Mouse (Mus musculus) erythroblast, embryonic 14.5 days (primary cell): ENCODE data around the gene Bpifb4. TPM values are rescaled to one million over a fixed set of nuclear protein-coding genes. Genes with fewer than 3 reads are reported as not detected.

Experiments used
- H3K27me3 ChIP-seq: 2 replicates; pipeline ENCODE4 v1.6.1; 2012; ENCODE audit warnings: inconsistent platforms; ENCODE audit not compliant: control insufficient read depth
- H3K36me3 ChIP-seq: 2 replicates; pipeline ENCODE4 v1.6.1; 2012; ENCODE audit warnings: mild to moderate bottlenecking, inconsistent platforms; ENCODE audit not compliant: control insufficient read depth
- H3K4me1 ChIP-seq: 2 replicates; pipeline ENCODE4 v1.6.1; 2012; ENCODE audit warnings: inconsistent platforms; ENCODE audit not compliant: control insufficient read depth
- H3K4me3 ChIP-seq: replicated peaks from 2 replicates; pipeline ENCODE3; 2012; ENCODE audit warnings: moderate library complexity, mild to moderate bottlenecking, inconsistent platforms
- H3K9me3 ChIP-seq: 2 replicates; pipeline ENCODE4 v1.6.1; 2012; ENCODE audit warnings: low read length, inconsistent platforms, mixed read lengths; ENCODE audit not compliant: control insufficient read depth
- GATA1 ChIP-seq: IDR thresholded peaks from 2 replicates; pipeline ENCODE4 v1.6.1; 2012; ENCODE audit warnings: low read length, inconsistent platforms, mixed read lengths
- TAL1 ChIP-seq: IDR thresholded peaks from 3 replicates; pipeline ENCODE4 v1.6.1; 2012; ENCODE audit warnings: low read length, inconsistent platforms, mixed read lengths
- polyA plus RNA-seq: library from polyadenylated mRNA; stranded (reverse); fragments of >175 nt; gene quantifications from 2 replicates; pipeline ENCODE4 v1.2.3, GENCODE M21; 2012

Bpifb4 gene
- polyA plus RNA-seq, 1 experiment, result not detected

DNA sequence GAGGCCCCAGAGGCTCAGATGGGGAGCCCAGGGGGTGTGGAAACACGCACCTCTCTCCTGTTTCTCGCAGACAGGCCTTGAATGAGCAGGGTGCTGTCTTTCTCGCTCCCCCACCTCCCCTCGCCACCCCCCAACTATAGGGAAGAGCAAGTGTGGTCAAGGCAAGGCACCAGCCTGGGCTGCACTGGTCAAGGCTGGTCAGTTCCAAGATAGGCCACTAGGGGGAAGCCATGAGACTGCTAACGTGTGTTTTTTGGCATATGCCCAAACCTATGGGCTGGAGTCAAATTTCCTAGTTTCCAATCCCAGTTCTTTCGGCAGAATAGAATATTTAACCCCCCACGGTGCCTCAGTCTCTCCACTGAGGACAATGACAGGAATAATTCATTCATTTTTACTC lies 57.8 kb downstream of the Bpifb4 start:
- H3K9me3 ChIP-seq, result no peaks in the 10 kb centered on the region
- H3K4me3 ChIP-seq, result no peak overlapping the region
- no peaks in the 10 kb centered on the region for H3K4me1 ChIP-seq
- no peaks in the 10 kb centered on the region for H3K27me3 ChIP-seq
- TF ChIP-seq TAL1 (no peak), GATA1 (no peak)
- H3K36me3 ChIP-seq, result no peaks in the 10 kb centered on the region

DNA sequence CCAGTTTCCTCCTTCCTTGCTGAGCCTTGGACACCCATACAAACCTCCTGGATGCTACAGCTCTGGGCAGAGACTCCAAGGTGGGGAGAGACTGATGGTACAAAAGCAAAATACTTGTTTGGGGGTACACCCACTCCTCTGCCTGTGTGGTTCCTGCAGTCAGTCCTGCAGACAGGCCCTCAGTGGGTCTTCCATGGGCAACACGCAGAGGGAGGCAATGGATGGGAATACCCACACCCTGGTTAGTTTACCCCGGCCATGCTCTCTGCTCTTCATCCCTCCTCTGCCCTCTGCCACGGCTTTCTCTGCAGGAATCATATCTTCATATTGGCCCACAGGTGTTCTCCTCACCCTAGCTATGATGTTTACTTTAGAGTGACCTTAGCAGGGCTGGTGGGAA lies 62.5 kb downstream of the Bpifb4 start:
- H3K9me3 ChIP-seq, result no peaks in the 10 kb centered on the region
- TF ChIP-seq GATA1, result no peak
- no peak for TF ChIP-seq TAL1
- no peaks in the 10 kb centered on the region for H3K4me1 ChIP-seq
- no peaks in the 10 kb centered on the region for H3K36me3 ChIP-seq
- no peaks in the 10 kb centered on the region for H3K27me3 ChIP-seq
- H3K4me3 ChIP-seq, result no peak overlapping the region

DNA sequence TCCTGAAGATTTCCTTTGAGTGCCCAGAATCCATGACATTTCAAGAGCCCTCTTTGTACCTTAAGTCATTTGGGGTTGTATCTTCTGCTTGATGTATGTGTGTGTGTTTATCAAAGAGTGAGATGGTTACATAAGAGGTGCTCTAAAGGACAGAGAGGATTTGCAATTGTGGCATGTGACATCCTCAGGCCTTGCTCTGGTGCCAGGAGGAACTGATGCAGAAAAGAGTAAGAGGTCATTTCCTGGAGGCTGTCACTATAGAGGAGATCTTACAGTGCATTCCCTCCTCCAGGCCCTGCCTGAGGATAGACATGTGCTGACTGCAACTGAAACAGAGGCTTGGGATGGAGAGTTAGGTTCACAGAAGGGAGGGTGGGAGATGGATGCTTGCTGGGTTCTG lies 63.0 kb downstream of the Bpifb4 start:
- no peaks in the 10 kb centered on the region for H3K4me1 ChIP-seq
- H3K9me3 ChIP-seq, result no peaks in the 10 kb centered on the region
- no peak overlapping the region for H3K4me3 ChIP-seq
- H3K27me3 ChIP-seq, result no peaks in the 10 kb centered on the region
- TF ChIP-seq TAL1, result no peak
- TF ChIP-seq GATA1, result no peak
- no peaks in the 10 kb centered on the region for H3K36me3 ChIP-seq

DNA sequence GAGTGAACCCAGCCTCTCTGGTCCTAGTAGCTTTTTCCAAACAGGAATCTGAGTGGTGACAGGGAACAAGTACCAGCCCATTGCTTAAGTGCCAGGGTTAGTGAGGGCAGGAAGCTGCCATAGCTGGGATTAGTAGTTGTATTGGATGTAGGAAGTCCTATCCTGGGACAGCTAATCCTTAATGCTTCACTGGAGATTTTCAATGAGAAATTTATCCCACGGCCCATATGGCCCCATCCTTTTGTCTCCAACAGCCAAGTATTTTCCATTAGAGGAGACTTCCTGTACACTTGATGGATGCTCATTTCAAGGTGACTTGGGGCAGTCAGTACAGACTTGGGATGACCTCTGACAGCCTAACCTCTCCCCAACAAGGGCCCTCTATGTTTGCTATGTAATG lies 66.4 kb downstream of the Bpifb4 start:
- no peaks in the 10 kb centered on the region for H3K4me1 ChIP-seq
- H3K4me3 ChIP-seq, result no peak overlapping the region
- no peaks in the 10 kb centered on the region for H3K36me3 ChIP-seq
- H3K27me3 ChIP-seq, result no peaks in the 10 kb centered on the region
- TF ChIP-seq TAL1, result no peak
- no peak for TF ChIP-seq GATA1
- H3K9me3 ChIP-seq, result no peaks in the 10 kb centered on the region

DNA sequence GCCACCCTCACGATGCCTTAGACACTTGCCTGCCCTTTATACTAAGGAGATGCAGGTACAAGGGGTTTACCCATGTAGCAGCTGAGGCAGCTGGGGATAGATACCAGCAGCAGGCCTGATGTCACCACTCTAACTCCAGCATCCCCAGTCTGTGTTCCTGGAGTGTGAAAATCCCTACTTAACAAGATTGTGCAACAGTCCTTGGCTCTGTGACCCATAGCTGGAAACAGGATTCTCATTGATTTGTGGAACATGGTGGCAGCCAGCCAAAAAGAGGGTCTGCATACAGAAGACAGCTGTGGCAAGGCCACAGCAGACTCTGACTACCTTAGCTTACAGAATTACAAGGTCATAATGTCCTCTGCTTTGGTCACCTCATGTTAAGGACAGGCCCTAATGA lies 67.1 kb downstream of the Bpifb4 start:
- Histone ChIP-seq H3K4me3 (no peak overlapping the region), H3K9me3 (no peaks in the 10 kb centered on the region), H3K4me1 (no peaks in the 10 kb centered on the region), H3K27me3 (no peaks in the 10 kb centered on the region), H3K36me3 (no peaks in the 10 kb centered on the region)
- TF ChIP-seq GATA1, result no peak

DNA sequence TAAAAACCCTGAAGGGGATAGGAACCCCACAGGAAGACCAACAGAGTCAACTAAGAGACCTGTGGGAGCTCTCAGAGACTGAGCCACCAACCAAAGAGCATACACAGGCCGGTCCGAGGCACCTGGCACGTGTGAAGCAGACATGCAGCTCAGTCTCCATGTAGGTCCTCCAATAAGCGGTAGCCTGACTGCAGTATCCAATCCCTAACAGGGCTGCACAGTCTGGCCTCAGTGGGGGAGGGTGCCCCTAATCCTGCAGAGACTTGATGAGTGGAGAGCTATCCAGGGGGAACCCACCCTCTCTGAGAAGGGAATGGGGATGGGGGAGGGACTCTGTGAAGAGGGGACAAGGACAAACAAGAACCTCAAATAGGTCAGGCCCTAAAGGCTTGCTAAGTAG lies 67.7 kb downstream of the Bpifb4 start:
- H3K4me1 ChIP-seq, result no peaks in the 10 kb centered on the region
- no peaks in the 10 kb centered on the region for H3K27me3 ChIP-seq
- no peak overlapping the region for H3K4me3 ChIP-seq
- TF ChIP-seq TAL1 (no peak), GATA1 (no peak)
- H3K9me3 ChIP-seq, result no peaks in the 10 kb centered on the region
- no peaks in the 10 kb centered on the region for H3K36me3 ChIP-seq

DNA sequence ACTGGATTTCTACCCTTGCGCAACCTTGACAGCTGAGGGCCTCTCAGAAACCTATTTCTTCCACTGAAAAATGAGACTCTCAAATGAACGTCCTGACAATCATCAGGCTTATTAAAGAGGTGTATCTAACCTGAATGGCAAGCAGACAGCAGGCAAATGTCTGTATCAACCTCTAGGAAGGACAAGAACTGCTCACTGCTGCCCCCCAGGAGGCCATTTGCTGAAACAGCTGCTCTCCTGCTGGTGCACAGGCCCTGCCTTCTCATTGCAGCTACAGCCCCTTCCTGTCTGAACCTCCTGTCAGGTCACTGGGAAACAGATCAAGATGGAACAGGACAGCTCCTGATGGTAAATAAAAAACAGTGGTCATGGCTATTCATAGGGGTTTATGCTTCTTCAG lies 68.3 kb downstream of the Bpifb4 start:
- no peaks in the 10 kb centered on the region for H3K36me3 ChIP-seq
- no peak overlapping the region for H3K4me3 ChIP-seq
- no peaks in the 10 kb centered on the region for H3K9me3 ChIP-seq
- TF ChIP-seq GATA1 (no peak), TAL1 (no peak)
- no peaks in the 10 kb centered on the region for H3K4me1 ChIP-seq
- no peaks in the 10 kb centered on the region for H3K27me3 ChIP-seq

DNA sequence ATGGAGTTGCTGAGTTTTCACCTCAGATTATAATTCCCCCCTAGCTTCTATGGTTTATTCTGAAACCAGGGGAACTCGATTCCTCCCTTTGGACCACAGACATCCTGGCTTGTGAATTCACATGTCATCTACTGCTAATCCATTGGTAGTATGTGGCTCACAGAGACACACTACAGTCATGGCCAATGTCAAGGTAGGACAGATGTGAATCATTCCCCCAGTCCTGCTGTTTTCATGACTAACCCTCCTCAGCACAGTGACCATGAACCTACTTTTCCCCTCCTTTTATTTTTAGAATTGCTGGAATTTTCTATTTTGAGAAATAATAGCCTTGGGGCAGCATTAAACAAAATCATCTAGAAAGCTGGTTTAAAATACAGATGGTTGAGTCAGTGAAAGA lies 69.4 kb downstream of the Bpifb4 start:
- H3K4me1 ChIP-seq, result no peaks in the 10 kb centered on the region
- H3K4me3 ChIP-seq, result no peak overlapping the region
- no peaks in the 10 kb centered on the region for H3K9me3 ChIP-seq
- no peaks in the 10 kb centered on the region for H3K27me3 ChIP-seq
- TF ChIP-seq GATA1 (no peak), TAL1 (no peak)
- H3K36me3 ChIP-seq, result no peaks in the 10 kb centered on the region

DNA sequence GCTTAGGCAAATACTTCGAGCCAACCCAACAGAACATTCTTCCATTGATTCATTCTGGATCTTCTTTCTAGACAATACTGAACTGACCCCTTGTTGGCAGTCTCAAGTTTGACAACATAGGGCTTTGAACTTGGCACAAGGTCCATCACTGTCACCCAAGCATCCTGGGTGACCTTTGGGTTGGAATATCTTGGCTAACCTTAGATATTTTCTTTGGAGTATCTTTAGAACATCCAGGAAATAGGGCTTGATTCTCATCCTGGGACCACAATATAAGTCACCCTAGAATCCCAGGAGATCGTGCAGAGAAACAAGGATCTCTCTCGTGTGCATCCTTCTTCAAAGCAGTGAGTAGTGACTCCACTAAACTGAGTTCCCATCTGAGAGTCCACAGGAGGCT lies 70.0 kb downstream of the Bpifb4 start, which contains the start of gene Bpifa2:
Gene Bpifa2 (plus strand): TSS at position 301 of the 400 bp plus-strand sequence.
- Histone ChIP-seq H3K27me3 (no peaks in the 10 kb centered on the region), H3K4me1 (no peaks in the 10 kb centered on the region), H3K4me3 (no peak within 1 kb of the TSS), H3K36me3 (no peaks in the 10 kb centered on the region), H3K9me3 (no peaks in the 10 kb centered on the region)
- no peak for TF ChIP-seq TAL1
- no peak for TF ChIP-seq GATA1

Other genes starting within 250 kb of the Bpifb4 start
- not detected in 2 replicates for gene Dnmt3c, start 241.6 kb upstream of the Bpifb4 start, polyA plus RNA-seq
- gene Mapre1, start 196.9 kb upstream of the Bpifb4 start, polyA plus RNA-seq, result 0.31 and 0.36 TPM in 2 replicates
- gene Efcab8, start 158.3 kb upstream of the Bpifb4 start, polyA plus RNA-seq, result 0.04 TPM in 1 of 2 replicates, not detected in the other
- gene Sun5, start 67.1 kb upstream of the Bpifb4 start, polyA plus RNA-seq, result not detected in 2 replicates
- not detected in 2 replicates for gene Bpifb2, start 63.2 kb upstream of the Bpifb4 start, polyA plus RNA-seq
- not detected in 2 replicates for gene Bpifb6, start 37.8 kb upstream of the Bpifb4 start, polyA plus RNA-seq
- gene Bpifb3, start 20.0 kb upstream of the Bpifb4 start, polyA plus RNA-seq, result not detected in 2 replicates
- gene Bpifa6, start 36.7 kb downstream of the Bpifb4 start, polyA plus RNA-seq, result not detected in 2 replicates
- gene Bpifa2, start 70.1 kb downstream of the Bpifb4 start, polyA plus RNA-seq, result not detected in 2 replicates
- not detected in 2 replicates for gene Bpifa3, start 192.1 kb downstream of the Bpifb4 start, polyA plus RNA-seq
- not detected in 2 replicates for gene Bpifa1, start 204.7 kb downstream of the Bpifb4 start, polyA plus RNA-seq
- not detected in 2 replicates for gene Bpifa5, start 224.4 kb downstream of the Bpifb4 start, polyA plus RNA-seq